Mouse (Mus musculus) ES-Bruce4 (cell line): ENCODE results near the gene Spryd3.

ENCODE experiments used
- CTCF ChIP-seq: IDR thresholded peaks from one replicate; pipeline ENCODE4 v1.8.1; 2011; ENCODE audit warnings: low read depth, low read length
- POLR2A ChIP-seq: IDR thresholded peaks from one replicate; pipeline ENCODE4 v1.8.1; 2011; ENCODE audit warnings: low read length; ENCODE audit not compliant: insufficient read depth

GRCm38 (mm10) chr15:102103947-102104555 lies 32.0 kb downstream of the Spryd3 start:
- TF ChIP-seq CTCF (no peak), POLR2A (no peak)
